Mouse (Mus musculus) heart, adult 11 months (tissue): Measurements from ENCODE around the gene Siae.

ENCODE experiments used
- DNase-seq: peaks from one replicate; pipeline ENCODE4 v3.0.0; 2022

The Siae gene

GRCm38 (mm10) chr9:37627263-37627662 lies 71.8 kb downstream of the Siae start:
- DNase-seq, result no peak

GRCm38 (mm10) chr9:37628581-37628980 lies 73.1 kb downstream of the Siae start:
- DNase-seq, result no peak

- no peak for DNase-seq
Observed at GRCm38 (mm10) chr9:37629941-37630340, 74.4 kb downstream of the Siae start.

GRCm38 (mm10) chr9:37632305-37632704 lies 76.8 kb downstream of the Siae start:
- no peak for DNase-seq

- DNase-seq, result no peak
Observed at GRCm38 (mm10) chr9:37634269-37634668, 78.8 kb downstream of the Siae start.

GRCm38 (mm10) chr9:37636335-37636734 lies 80.8 kb downstream of the Siae start:
- DNase-seq, result peak; percentile 87

- DNase-seq, result no peak
Observed at GRCm38 (mm10) chr9:37636800-37637542, 81.5 kb downstream of the Siae start.

GRCm38 (mm10) chr9:37638721-37639120 lies 83.2 kb downstream of the Siae start:
- DNase-seq, result no peak

GRCm38 (mm10) chr9:37646246-37646645 lies 90.7 kb downstream of the Siae start:
- peak; percentile 86 for DNase-seq

- DNase-seq, result no peak
Observed at GRCm38 (mm10) chr9:37650639-37651038, 95.1 kb downstream of the Siae start.

- DNase-seq, result no peak
Observed at GRCm38 (mm10) chr9:37653836-37654235, 98.3 kb downstream of the Siae start.

GRCm38 (mm10) chr9:37655961-37656360 lies 100.5 kb downstream of the Siae start:
- no peak for DNase-seq

- peak; percentile 90 for DNase-seq
Observed at GRCm38 (mm10) chr9:37656439-37656881, 101.0 kb downstream of the Siae start.

- DNase-seq, result peak; percentile 99
Observed at GRCm38 (mm10) chr9:37656931-37657481, 101.5 kb downstream of the Siae start, which contains the start of gene Tbrg1. Gene Tbrg1 (minus strand): TSS chr9:37657312.

GRCm38 (mm10) chr9:37659413-37659812 lies 103.9 kb downstream of the Siae start:
- no peak for DNase-seq

GRCm38 (mm10) chr9:37663210-37663609 lies 107.7 kb downstream of the Siae start:
- no peak for DNase-seq

GRCm38 (mm10) chr9:37664604-37665003 lies 109.1 kb downstream of the Siae start:
- DNase-seq, result no peak

- DNase-seq, result no peak
Observed at GRCm38 (mm10) chr9:37666045-37666444, 110.5 kb downstream of the Siae start.

GRCm38 (mm10) chr9:37669115-37669514 lies 113.6 kb downstream of the Siae start, which contains the start of gene Panx3:
Gene Panx3 (minus strand): TSS chr9:37669235.
- DNase-seq, result no peak

GRCm38 (mm10) chr9:37669678-37670077 lies 114.2 kb downstream of the Siae start:
- no peak for DNase-seq

GRCm38 (mm10) chr9:37670261-37670660 lies 114.8 kb downstream of the Siae start:
- DNase-seq, result no peak

GRCm38 (mm10) chr9:37675287-37675686 lies 119.8 kb downstream of the Siae start:
- no peak for DNase-seq

- peak; percentile 59 for DNase-seq
Observed at GRCm38 (mm10) chr9:37681123-37681522, 125.6 kb downstream of the Siae start.

- no peak for DNase-seq
Observed at GRCm38 (mm10) chr9:37687288-37687940, 131.9 kb downstream of the Siae start.
